Mouse (Mus musculus) left cerebral cortex, postnatal 4 days (tissue): ENCODE measurements around the gene Fsd2. TPM values are rescaled to one million over a fixed set of nuclear protein-coding genes. Genes with fewer than 3 reads are reported as not detected.

Experiments
- DNase-seq: peaks from one replicate; pipeline ENCODE4 v3.0.0-alpha.2; 2022
- intact Hi-C: fragments of 180-260 bp; cut with DNase I; formaldehyde crosslinking; loops from one replicate; pipeline ENCODE4 v1.15.1; 2025
- total RNA-seq, 2 experiments: library from RNA; stranded (reverse); gene quantifications; 2 replicates each; pipeline ENCODE4 v1.2.3; 2021

Fsd2 gene
- total RNA-seq, 2 experiments from 2014 or later: 0.08 TPM; not detected in 1

GRCm38 (mm10) chr7:81573397-81573796 is 6.7 kb upstream of the Fsd2 start:
- no peak for DNase-seq
- intact Hi-C loops: loop anchor here (10.0 kb wide), 2 partner anchors 109 to 191 kb away; partner anchors contain the start of gene Ramac

GRCm38 (mm10) chr7:81572610-81573268 is 6.0 kb upstream of the Fsd2 start:
- intact Hi-C loops: loop anchor here (10.0 kb wide), 2 partner anchors 108 to 192 kb away; partner anchors contain the start of gene Ramac
- DNase-seq: no peak

DNA sequence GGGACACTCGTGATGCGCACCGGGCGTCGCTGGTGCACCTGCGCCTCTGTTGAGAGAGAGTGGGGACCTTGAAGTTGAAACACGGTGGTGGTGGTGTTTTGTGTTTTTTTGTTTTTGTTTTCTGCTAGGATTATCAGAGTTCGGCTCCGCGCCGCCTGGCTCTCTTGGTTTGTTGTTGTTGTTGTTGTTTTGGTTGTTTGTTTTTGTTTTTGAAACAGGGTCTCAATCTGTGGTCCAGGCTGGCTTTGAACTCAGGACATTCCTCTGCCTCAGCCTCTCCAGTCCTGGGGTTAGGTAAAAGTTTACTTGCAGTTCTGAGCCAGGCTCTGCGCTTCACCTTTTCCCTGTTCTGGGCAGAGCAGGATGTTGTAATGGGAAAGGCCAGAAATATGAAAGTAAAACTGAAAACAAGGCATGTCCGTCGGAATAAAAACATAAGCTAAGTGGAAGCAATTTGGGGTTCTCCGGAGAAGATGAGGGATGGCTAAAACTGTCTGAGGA is 5.2 kb upstream of the Fsd2 start:
- DNase-seq: no peak
- intact Hi-C loops: loop anchor here (10.0 kb wide), 2 partner anchors 107 to 193 kb away; partner anchors contain the start of gene Ramac

DNA sequence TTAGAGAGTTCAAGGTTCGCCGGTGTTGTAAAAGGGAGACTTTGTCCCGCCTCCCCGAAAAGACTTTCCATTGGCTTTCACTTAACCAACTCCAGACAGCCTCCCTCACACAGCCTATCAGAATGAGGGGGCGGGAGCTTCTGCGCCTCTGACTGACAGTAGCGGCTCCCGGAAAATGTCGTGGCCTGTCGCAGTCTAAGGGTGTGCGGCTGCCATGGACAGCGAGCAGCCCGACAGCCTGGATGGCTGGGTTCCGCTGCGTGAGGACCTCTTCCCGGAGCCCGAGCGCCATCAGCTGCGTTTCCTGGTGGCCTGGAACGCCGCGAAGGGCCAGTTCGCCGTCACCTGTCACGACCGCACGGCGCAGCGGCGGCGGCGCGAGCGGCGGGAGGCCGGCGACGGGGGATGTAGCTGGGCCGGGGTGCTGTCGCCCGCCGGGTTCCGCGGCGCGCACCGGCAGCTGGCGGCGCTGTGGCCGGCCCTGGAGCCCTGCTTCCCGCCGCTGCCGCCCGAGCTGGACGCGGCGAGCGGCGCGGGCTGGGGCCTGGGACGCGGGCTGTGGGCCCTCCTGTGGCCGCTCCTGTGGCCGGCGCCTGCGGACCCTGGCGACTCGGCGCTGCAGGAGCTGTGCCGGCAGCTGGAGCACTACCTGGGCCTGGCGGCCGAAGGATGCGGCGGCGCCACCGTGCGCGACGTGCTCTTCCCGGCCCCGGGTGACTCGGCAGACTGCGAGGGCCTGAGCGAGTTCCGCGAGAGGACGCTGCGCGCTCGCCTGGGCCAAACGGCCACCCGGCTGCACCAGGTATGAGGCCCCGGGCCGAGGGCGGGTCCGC is 4.6 kb upstream of the Fsd2 start, which contains the start of gene Whamm:
Whamm (plus strand) TSS at position 159 of the 833 bp plus-strand sequence.
- intact Hi-C loops: loop anchor here (10.0 kb wide), 2 partner anchors 107 to 193 kb away; partner anchors contain the start of gene Ramac
- DNase-seq: peak; percentile 94

DNA sequence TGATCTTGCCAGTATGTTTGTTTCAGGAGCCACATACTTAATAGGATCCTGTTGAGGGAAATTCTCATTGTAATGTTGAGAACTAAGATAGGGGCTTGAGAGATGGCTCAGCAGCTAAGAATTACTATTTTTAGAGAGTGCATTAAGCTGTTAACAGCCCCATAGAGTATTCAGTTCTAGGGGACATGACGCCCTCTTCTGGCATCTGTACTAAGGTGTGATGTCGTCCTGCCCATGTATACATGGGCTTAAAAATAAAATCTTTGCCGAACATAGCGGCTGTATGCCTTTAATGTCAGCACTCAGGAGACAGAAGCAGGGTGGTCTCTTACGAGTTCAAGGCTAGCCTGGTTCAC is 4.0 kb upstream of the Fsd2 start:
- no peak for DNase-seq
- intact Hi-C loops: loop anchor here (10.0 kb wide), 2 partner anchors 106 to 194 kb away; partner anchors contain the start of gene Ramac

GRCm38 (mm10) chr7:81570271-81570670 is 3.5 kb upstream of the Fsd2 start:
- DNase-seq: no peak
- intact Hi-C loops: loop anchor here (10.0 kb wide), 2 partner anchors 105 to 195 kb away; partner anchors contain the start of gene Ramac

DNA sequence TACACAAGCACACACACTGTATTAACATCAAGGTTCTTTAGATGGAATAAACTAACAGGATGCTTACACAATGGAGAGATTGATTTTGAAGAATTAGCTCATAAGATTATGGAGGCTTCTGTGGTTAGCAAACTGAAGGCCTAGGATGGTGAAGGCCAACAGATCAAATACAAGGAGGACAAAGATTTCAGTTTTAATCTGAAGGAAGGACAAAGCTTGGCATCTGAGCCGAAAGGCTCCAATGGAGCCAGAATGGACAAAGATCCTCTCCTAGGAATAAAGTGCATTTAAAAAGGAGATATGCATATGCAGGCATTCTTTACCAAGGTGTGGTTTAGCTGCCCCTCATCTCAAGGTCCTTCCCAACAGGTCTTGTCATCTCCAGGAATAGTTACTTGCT is 3.1 kb upstream of the Fsd2 start:
- DNase-seq: no peak
- intact Hi-C loops: loop anchor here (10.0 kb wide), 2 partner anchors 105 to 195 kb away; partner anchors contain the start of gene Ramac

DNA sequence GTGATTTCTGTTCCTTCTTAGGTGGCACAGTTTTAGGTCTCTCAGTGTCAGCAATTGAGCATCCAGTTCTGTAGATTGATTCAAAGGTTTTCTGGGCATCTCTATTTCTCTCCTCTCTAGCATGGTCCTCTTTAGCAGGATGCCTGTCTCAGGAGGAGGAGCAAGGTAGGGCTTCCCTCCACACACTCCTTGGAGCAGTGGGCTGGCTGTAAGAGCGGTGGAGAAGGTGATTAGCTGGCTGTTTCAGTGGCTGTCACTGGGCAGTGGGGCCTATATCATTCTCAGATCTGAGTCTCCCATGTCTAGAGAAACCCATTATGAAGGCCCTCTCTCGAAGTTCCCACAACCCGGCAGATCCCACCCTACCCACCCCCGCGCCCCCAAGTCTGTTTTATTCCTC is 652 bp upstream of the Fsd2 start:
- no peak for DNase-seq
- intact Hi-C loops: no loop called here

DNA sequence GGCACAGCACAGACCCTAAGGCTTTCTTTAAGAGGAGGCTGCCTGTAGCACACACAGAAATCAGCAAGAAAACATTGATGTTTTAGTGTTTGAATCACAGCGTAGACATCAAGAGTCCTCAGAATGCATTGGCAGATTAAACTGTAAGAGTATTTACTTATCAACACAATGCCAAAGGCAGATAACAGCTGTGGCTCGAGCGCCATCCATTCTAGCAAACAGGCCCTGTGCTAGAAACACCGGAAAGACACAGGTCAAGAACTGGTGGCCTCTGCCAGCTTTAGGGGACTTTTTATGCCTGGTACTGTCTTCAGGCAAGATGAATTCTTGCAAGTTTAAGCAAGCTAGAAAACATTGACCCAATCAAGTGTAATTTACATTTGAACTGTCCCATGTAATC is 412 bp downstream of the Fsd2 start:
- intact Hi-C loops: no loop called here
- no peak for DNase-seq

DNA sequence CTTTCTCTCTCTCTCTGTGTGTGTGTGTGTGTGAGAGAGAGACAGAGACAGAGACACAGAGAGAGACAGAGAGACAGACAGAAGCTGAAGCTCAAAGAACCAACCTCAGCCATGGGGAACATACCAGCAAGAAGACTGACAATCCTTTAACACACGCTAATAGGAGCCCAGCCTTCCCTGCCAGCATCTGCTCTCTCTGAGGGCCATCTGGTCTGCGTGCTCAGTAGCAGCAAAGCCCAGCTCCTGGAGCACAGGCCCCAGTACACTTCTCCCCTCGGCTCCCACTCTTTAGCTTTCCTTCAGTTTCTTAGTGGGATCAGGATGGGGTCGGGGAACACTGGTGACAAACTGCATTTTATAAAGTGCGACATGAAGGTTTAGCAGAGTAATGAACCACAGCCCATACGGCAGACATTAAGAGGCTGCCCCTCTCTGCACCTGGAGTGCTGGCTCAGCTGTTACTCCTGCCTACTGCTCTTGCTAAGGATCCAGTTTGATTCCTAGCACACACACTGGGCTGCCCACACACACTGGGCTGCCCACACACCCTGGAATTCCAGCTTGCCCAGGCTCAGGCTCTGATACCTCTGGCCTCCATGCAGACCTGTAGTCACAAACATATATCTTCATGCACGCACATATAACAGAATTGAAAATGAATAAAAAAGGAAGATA is 1.2 kb downstream of the Fsd2 start:
- intact Hi-C loops: no loop called here

GRCm38 (mm10) chr7:81564766-81565165 is 2.0 kb downstream of the Fsd2 start:
- intact Hi-C loops: no loop called here

More for the DNA sequence above, 1.2 kb downstream of the Fsd2 start:
- peak; percentile 68 for DNase-seq

GRCm38 (mm10) chr7:81563506-81564015 is 3.2 kb downstream of the Fsd2 start:
- intact Hi-C loops: no loop called here
- DNase-seq: no peak

More at GRCm38 (mm10) chr7:81564766-81565165, 2.0 kb downstream of the Fsd2 start:
- DNase-seq: no peak

DNA sequence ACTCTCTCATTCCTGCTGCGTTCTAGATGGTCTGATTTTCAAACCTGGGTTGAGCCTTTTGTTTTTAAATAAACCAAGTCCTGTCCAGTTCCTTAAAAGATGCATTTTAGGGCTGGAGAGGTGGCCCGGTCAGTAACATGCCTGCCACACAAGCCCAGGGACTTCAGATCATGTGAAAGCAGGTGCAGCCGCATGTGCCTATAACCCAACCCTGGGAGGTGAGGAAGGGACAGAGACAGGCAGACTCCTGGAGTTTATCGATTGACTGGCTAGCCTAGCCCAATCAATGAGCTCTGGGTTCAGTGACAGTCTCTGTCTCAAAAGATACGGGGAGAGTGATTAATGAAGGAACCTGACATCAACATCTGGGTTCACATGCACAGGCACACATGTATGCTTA is 5.5 kb downstream of the Fsd2 start:
- intact Hi-C loops: no loop called here

GRCm38 (mm10) chr7:81560101-81561049 is 6.4 kb downstream of the Fsd2 start:
- DNase-seq: no peak
- intact Hi-C loops: no loop called here

More for the DNA sequence above, 5.5 kb downstream of the Fsd2 start:
- no peak for DNase-seq

- intact Hi-C loops: no loop called here
- DNase-seq: no peak
Observed at GRCm38 (mm10) chr7:81559231-81559980, 7.3 kb downstream of the Fsd2 start.

DNA sequence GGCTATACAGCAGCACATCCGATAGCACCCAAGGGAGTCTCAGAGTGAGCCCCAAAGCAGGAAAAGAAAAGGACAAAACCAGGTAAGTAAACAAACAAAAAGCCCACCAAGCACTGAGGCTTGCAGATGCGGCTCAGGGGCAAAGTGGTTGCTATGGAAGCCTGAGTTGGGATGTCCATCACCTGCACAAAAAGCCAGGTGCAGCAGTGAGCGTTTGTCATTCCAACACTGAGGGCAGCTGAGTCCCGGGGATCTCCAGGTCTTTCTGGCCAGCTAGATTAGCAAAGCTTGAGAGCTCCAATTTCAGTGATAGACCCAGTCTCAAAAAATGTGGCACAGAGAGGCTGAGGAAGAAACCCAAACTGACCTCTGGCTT is 8.8 kb downstream of the Fsd2 start:
- intact Hi-C loops: no loop called here
- no peak for DNase-seq

DNA sequence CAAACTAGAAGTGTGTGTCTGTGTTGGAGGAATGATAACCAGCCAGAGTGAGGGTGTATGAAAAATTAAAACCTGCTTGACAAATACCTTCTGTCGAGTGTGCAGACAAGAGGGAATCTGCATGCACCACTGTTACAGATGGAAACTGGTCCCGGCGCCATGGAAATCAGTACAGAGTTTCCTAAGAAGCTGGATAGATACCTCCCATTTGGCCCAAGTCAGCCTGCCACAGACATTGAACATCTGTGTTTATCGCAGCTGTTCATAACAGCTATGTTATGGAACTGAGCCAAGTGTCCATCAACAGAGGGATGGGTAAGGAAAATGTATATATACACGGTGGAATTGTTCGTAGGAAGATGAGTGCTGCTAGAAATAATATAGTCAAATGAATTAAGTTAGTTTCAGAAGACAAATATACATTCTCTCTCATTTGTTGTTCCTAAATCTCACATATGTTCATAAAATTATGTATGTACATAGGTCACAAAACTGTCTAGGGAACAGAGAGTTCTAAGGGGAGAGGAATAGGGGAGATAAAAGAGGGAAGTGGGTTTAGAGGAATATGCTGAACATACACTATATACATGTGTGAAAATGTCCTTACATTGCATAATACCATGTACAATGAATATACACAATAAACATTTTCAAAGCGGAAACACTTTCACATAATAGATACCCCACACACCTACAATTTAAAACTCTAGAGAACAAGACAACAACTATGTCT is 9.3 kb downstream of the Fsd2 start:
- intact Hi-C loops: no loop called here
- DNase-seq: no peak

DNA sequence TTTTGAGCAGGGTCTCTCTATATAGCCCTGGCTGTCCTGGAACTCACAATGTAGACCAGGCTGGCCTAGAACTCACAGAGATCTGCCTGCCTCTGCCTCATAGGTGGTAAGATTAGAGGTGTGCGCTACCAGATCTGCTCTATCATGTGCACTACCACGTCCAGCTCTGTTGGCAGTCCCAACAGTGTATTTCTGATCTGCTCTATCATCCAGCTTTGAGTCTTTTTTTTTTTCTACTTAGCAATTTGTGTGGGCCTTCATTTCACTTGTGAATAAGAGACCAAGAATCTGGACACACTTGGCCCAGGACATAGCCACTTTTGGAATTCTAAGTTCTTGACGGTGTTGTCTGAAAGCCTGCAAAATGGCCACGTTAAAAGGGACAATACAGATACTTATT is 9.9 kb downstream of the Fsd2 start:
- intact Hi-C loops: no loop called here
- no peak for DNase-seq
